Mouse (Mus musculus): ENCODE results near the gene Prss27.

The Prss27 gene

DNA sequence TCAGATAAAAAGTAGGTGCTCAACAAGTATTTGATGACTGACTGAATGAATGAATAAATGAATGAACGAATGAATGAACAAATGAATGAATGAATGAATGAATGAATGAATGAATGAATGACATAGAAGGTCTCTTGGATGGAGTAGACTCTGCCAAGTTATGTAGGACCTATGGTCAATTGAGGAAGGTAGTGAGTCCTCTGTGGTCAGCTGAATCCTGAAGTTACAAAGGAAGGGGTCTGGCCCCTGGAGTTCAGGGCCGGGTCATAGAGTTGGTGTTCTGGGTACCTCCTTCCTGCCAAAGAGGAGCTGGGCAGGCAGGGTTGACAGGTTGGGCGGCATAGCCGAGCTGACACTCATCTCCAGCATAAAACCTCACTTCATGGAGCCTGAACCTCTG is at the start of gene Prss27:
Gene Prss27 (plus strand): TSS at position 301 of the 400 bp plus-strand sequence.
- no peak for DNase-seq (ENCODE audit: low read depth, low spot score)

GRCm38 (mm10) chr17:23989802-23990201 is 48.1 kb upstream of the Prss27 start:
- no peak for DNase-seq (ENCODE audit: low read depth, low spot score)

GRCm38 (mm10) chr17:23992789-23993553 is 45.0 kb upstream of the Prss27 start:
- DNase-seq (ENCODE audit: low read depth, low spot score): peak; percentile 31

DNA sequence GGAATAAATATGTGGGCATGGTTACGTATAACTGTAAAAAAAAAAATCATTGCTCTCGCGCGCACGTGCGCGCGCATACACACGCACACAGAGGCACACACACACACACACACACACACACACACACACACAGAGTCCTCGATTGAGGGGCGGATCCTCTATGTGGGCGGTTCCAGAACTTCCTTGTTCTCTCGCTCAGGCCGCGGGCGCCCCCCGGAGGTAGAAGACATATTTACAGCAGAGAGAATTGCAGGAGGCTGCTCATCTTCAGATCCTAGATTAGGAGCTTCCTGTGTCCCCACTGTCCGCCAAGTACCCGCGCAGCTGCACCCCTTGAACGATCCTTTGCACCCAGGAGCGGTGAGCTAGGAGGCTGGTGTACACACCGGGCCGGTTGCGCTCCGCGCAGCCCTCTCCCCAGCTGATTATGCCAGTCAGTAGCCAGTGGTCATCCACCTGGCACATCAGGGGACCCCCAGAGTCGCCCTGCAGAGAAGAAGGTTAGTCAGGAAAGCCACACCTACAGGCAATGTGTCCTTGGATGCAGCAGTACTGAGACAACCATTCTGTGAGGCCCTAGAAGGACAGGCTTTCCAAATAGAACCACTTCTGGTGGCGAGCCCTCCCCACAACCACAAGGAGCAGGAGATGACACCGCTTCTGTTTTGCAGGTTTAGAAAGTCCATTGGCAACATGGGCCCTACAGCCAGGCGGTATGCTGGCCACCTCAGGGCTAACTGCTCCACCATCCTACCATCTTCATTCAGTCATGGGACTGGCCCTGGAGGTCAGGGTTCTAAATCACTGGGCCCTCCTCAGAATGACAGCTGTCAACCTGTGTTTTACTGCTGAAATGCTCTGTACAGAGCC is 44.1 kb upstream of the Prss27 start:
- DNase-seq (ENCODE audit: low read depth, low spot score): peak; percentile 96

GRCm38 (mm10) chr17:23994667-23995066 is 43.3 kb upstream of the Prss27 start:
- DNase-seq (ENCODE audit: low read depth, low spot score): no peak

DNA sequence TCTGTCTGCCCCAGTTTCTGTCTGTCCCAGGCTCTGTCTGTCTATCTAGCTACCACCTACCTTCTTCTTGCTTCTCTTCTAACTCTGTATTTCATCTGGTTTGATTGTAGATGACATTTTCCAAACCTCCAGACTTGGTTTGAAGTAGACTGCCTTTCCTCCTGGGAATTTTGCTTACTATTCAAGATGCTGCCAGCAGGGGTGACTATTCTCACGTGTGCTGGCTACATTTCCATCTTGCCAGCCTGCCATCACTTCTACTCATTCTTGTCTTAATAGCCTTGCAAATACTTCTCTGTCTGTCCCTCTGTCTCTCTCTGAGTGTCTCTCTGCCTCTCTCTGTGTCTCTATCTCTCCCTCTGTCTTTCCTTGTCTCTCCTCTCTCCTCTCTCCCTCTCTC is 42.5 kb upstream of the Prss27 start:
- DNase-seq (ENCODE audit: low read depth, low spot score): no peak

GRCm38 (mm10) chr17:23997901-23998300 is 40.0 kb upstream of the Prss27 start, which contains the start of gene Prss22:
Gene Prss22 (minus strand): TSS chr17:23998100.
- DNase-seq (ENCODE audit: low read depth, low spot score): no peak

DNA sequence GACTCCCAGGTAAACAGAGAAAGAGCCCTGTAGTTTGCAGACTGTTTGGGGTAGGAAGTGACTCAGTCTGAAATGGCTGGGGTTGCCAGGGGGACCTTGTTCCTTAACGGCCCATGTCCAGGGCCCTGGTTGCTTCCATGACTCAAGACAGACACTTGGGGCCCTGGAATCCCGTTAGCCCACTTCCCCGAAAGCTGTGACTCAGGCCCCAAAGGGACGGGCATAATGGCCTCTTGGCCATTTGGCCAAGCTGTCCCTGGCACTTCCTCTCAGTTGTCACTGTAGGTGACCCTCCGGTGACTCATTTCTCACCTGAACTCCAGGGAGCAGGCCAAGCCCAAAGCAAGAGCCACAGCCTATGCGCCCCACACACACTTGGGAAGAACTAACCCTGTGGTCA is 39.6 kb upstream of the Prss27 start:
- DNase-seq (ENCODE audit: low read depth, low spot score): no peak

DNA sequence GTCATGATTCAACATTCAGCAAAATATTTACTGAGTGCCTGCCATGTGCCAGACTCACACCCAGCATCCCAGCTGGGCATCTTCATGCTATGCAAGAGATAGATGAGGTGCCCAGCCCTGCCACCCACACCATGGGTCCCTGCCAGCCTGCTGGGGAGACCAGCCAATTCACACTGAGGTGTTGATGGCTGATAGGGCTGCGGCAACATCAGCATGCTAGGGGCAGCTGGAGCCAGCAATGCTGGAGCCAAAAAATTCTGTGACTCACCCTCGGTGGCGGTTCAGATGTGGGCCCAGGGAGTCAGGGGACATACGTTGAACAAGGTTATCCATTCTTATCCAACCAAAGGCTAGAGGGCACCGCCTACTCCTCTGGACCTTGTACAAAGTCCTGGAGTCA is 37.5 kb upstream of the Prss27 start:
- no peak for DNase-seq (ENCODE audit: low read depth, low spot score)

DNA sequence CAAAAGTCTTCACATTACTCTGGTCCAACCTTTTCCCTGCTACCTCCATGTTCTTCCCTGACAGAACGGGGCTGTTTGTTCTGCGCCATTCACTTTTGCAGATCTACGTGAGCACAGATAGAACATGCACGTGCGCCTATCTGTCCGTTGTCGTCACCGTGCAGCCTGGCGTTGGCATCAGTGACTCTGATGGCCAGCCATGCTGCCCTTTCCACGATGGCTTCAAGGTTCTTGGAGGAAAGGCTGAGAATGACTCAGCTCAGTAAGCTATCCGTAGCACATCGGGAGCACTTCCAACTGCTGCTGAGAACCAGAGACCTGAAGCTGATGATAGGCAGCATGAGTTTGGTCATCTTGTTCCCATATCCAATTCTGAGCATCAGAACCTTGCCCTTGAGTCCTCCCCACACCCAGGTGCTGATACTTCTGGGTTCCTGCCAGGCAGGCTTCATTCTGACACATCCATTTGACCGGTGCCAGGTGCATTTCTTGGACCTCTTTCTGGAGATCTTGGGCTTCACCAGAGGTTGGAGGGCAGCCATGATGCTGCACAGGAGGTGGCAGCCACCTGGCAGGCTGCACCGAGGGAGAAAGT is 33.8 kb upstream of the Prss27 start:
- no peak for DNase-seq (ENCODE audit: low read depth, low spot score)

GRCm38 (mm10) chr17:24005049-24005448 is 32.9 kb upstream of the Prss27 start:
- DNase-seq (ENCODE audit: low read depth, low spot score): no peak

DNA sequence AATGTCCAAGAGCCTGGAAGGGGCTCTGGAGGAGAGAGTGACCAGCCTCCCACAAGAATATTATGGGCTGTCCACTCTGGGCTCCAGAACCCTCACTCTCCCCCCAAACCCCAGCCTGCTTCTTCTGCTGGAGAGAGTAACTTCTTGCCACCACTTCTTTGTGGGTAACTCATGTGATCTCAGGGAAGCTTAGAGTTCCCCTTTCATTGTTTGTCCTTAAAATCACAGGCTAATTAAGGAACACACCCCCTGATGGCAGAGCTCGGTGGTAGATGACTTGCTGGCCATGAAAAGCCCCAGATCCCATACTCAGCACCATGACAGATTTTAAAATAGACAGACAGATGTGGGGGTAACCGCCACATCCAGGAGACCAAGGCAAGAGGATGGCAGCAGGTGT is 31.0 kb upstream of the Prss27 start:
- no peak for DNase-seq (ENCODE audit: low read depth, low spot score)

GRCm38 (mm10) chr17:24007391-24007790 is 30.6 kb upstream of the Prss27 start:
- no peak for DNase-seq (ENCODE audit: low read depth, low spot score)

DNA sequence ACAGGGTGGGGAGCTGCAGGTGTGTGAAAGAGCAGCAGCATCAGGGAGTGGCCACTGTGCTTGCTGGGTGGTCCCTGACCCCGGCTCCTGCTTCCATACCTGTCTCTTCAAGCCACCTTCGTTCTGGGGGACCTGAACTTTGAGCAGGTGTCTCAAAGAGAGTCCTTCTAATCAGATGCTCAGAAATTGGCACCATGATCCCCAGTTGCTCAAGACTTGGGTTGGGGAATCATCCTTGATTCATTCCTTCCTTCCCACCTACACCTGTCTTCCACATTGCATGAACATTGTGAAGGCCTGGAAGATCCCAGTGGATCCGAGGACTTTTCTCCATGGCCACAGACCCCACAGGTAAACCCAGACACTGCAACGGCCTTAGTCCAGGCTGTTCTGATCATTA is 29.8 kb upstream of the Prss27 start:
- DNase-seq (ENCODE audit: low read depth, low spot score): no peak

DNA sequence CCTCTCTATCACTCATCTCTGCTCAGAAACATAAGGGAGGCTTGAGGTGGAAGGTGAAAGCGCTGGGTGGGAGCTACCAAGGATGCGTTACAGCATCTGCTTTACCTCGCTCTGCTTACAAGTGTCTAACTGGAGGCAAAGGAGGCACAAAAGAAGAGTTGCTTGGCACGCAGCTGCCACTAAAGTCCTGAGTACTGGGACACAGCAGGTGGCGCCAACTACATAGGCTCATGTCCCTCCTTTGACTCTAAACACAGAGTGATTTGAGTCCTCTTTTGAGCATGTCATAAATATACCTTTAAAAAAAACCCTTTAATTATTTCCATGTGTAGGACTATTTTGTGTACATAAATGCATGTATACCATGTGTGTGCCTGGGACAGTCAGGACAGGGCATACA is 28.3 kb upstream of the Prss27 start:
- DNase-seq (ENCODE audit: low read depth, low spot score): no peak

GRCm38 (mm10) chr17:24012921-24013320 is 25.0 kb upstream of the Prss27 start:
- DNase-seq (ENCODE audit: low read depth, low spot score): no peak

DNA sequence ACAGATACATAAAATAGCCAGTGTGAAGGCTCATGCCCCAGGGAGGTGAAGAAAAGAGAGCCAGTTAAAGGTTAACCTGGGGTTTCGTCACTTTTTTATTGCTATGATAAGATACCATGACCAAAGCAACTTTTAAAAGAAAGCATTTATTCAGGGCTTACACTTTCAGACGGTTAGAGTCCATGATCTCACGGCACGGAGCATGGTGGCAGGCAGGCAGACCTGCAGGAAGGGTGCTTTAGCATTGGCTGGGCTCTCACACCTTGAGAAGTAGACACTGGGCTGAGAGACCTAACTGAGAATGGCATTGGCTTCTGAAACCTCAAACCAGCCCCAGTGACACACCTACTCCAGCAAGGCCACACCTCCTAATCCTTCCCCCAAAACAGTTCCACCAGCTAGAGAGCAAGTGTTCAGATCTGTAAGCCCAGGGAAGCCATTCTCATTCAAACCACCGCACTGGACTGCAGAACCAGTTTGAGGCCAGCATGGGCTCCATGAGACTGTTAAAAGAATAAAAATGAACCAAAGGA is 23.4 kb upstream of the Prss27 start:
- DNase-seq (ENCODE audit: low read depth, low spot score): peak; percentile 93

DNA sequence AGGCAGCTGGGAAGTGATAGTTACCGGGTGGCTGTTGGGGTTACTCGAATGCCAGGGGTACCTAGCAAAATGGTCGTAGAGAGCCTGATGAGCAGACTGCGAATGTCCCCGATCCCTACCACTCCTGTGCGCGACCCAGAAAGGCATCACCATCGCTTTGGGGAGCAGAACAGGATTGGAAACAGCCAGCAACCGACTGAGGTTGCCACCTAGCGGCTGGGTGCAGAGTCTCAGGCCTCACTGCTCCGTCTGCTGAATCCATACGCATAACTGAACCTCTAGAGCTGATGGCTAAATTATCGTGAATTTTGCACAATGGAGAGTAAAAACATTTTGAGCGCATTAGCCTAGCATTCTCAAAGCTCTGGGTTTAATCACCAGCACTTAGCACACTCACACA is 22.2 kb upstream of the Prss27 start:
- peak; percentile 85 for DNase-seq (ENCODE audit: low read depth, low spot score)

- no peak for DNase-seq (ENCODE audit: low read depth, low spot score)
These were observed 17.2 kb upstream of the Prss27 start for GRCm38 (mm10) chr17:24020696-24021095.

GRCm38 (mm10) chr17:24021375-24022199 is 16.4 kb upstream of the Prss27 start:
- DNase-seq (ENCODE audit: low read depth, low spot score): no peak

- no peak for DNase-seq (ENCODE audit: low read depth, low spot score)
These were observed 8.5 kb upstream of the Prss27 start for GRCm38 (mm10) chr17:24029477-24029876.

All from R1 (cell line).